Mouse (Mus musculus): Measurements from ENCODE around the gene Dnajc4. TPM values are rescaled to one million over a fixed set of nuclear protein-coding genes. Genes with fewer than 3 reads are reported as not detected.

The Dnajc4 gene
- polyA plus RNA-seq (2015; fragmentation: Nextera tagmentation; extraction: Ambion mirVana), result 10.2 and 10.9 TPM in 2 replicates

DNA sequence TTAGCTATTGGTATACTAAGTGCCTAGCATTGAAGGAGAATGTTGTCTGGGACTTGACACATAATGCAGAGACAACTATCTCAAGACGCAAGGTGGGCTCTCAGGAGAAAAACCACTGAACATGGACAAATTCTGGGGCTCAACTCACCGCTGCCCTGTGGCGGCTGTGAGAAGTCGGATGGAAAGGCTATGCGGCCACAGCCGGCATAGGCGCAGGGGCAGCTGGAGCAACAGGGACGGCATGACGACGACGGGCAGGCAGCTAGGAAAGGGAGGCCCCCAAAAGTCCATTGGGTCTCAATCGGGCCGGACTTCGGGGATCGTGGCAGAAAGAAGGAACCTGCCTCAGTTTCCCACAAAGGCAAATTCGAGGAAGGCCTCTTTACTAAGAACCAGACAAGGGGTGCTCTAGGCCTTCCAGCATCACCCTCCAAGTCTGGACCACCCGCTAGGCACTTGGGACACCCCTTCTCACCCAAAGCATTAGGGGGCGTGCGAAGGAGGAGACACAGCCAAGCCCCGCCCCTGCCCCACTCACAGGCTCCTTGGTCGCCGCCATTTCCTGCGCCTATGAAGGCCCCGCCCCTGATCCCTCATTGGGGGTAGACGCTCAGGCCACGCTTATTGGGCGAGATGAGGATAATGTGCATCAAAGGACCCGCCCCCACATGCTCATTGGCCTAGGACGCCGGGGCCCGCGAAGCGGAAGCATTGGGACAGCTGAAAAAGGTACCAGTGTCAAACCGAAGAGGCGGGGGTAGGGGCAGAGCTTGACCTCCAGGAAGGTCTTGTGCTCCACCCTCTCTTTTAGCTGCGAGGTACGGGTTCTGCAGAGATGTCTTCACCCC, at the start of gene Dnajc4:
Dnajc4 (minus strand) TSS at position 562 of the 848 bp plus-strand sequence.
- H3K9ac ChIP-seq, result peak within 1 kb of the TSS; percentile 73
- 1% methylated on average over 37 of the region's 37 CpGs for WGBS (ENCODE audit: insufficient replicate concordance)
- peak within 1 kb of the TSS; percentile 96 for H3K4me2 ChIP-seq
- H3K27ac ChIP-seq (replicated peaks), result peak within 1 kb of the TSS; percentile 67
- H3K9me3 ChIP-seq (replicated peaks), result no peaks in the 10 kb centered on the region
- H3K36me3 ChIP-seq (replicated peaks), result no peaks in the 10 kb centered on the region; the same call in 1 of the 2 replicates
- H3K4me3 ChIP-seq (replicated peaks), result peak within 1 kb of the TSS; percentile 69
- ATAC-seq (ENCODE audit: insufficient read depth), result peak; percentile 92
- H3K27me3 ChIP-seq, result no peaks in the 10 kb centered on the region
- peaks cover 63% of the 10 kb centered on the region for H3K4me1 ChIP-seq (replicated peaks)

DNA sequence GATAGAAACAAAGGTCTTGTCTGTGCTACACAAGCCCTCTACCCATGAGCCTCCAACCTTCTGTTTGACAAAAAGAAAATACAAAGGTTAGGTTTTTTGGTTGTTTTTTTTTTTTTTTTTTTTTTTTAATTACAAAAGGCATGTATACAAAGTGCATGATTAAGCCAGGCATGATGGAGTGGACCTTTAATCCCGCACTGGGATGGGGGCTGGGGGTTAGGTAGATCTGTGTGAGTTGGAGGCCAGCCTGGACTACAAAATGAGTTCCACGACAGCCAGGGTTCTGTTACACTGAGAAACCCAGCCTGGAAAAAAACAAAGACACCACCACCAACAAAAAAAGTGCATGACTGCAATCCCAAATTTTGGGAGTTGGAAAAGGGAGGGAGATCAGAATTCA, 48.8 kb upstream of the Dnajc4 start:
- H3K4me3 ChIP-seq (replicated peaks), result peak overlapping the region; percentile 73
- peaks cover 3% of the 10 kb centered on the region; the same call in 1 of the 2 replicates for H3K36me3 ChIP-seq (replicated peaks)
- WGBS (ENCODE audit: insufficient replicate concordance), result 79% methylated on average over 2 of the region's 2 CpGs
- H3K4me2 ChIP-seq, result peak overlapping the region; percentile 88
- no peaks in the 10 kb centered on the region for H3K27me3 ChIP-seq
- no peaks in the 10 kb centered on the region for H3K9me3 ChIP-seq (replicated peaks)
- H3K27ac ChIP-seq (replicated peaks), result peak overlapping the region; percentile 92
- no peak for ATAC-seq (ENCODE audit: insufficient read depth)
- peak overlapping the region; percentile 79 for H3K9ac ChIP-seq
- peaks cover 33% of the 10 kb centered on the region for H3K4me1 ChIP-seq (replicated peaks)

DNA sequence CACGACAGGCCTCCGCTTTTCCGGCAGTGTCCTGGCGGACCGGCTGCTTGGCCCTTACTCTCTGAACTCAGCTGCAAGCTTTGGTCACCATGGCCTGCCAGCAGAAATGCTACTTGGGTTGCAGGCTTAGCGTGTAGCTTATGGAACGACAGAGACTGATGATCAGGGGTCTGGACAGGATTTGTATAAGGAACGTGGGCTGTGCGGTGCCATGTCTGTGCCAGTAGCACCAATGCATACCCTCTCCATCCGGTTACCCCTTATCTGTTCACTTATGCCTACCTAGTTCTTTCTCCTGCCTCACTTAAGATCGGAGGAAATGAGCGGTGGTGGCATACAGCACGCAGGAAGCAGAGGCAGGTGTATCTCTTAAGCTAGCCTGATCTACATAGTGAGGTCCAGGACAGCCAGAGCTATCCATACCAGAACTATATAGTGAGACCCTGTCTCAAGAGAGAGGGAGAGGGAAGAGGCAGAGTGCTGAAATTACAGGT, 48.3 kb upstream of the Dnajc4 start:
- Histone ChIP-seq H3K9ac (peak overlapping the region; percentile 79), H3K9me3 (replicated peaks) (no peaks in the 10 kb centered on the region), H3K27ac (replicated peaks) (peak overlapping the region; percentile 92), H3K27me3 (no peaks in the 10 kb centered on the region), H3K4me2 (peak overlapping the region; percentile 88), H3K4me1 (replicated peaks) (peaks cover 33% of the 10 kb centered on the region), H3K36me3 (replicated peaks) (peaks cover 3% of the 10 kb centered on the region; the same call in 1 of the 2 replicates), H3K4me3 (replicated peaks) (peak overlapping the region; percentile 73)
- no peak for ATAC-seq (ENCODE audit: insufficient read depth)
- 14% methylated on average over 13 of the region's 13 CpGs for WGBS (ENCODE audit: insufficient replicate concordance)

DNA sequence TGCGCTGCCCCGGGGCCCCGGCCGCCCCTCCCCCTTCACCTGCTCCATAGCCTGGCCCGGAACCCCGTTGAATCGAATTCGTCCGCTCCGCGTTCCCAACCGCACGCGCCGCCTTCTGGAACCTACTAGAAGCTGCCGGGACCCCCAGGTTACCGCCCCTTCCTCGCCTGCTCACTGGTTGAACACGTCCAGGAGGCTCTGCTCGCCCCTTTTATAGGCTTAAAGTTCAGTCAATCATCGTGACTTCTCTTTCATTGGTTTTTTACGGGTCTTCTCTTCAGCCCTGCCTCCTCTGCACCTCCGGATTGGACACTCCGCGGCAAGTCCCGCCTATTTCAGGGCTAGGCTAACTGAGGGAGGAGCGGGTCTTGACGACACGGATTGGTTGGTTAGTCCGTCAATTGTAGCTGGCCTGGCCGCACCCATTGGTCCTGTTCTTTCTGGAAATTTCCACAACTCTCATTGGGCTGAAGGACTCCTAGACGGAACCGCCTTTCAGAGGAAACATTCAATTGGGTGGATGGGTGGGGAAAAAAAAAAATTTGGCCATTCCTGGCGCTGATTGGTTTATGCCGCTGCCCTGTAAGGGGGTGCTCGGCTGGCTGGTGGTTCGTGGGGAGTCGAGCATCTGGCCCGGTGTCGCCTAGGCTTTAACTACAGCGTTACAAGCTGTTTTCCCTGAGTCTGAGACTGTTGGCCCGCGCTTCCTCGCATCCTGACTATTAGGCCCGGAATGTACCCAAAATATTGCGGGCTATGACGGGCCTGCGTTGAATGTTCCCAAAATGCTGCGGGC, 47.7 kb upstream of the Dnajc4 start, which contains the start of gene Stip1:
Stip1 (minus strand) TSS at position 127 of the 796 bp plus-strand sequence.
- WGBS (ENCODE audit: insufficient replicate concordance), result under 1% methylated on average over 49 of the region's 49 CpGs

DNA sequence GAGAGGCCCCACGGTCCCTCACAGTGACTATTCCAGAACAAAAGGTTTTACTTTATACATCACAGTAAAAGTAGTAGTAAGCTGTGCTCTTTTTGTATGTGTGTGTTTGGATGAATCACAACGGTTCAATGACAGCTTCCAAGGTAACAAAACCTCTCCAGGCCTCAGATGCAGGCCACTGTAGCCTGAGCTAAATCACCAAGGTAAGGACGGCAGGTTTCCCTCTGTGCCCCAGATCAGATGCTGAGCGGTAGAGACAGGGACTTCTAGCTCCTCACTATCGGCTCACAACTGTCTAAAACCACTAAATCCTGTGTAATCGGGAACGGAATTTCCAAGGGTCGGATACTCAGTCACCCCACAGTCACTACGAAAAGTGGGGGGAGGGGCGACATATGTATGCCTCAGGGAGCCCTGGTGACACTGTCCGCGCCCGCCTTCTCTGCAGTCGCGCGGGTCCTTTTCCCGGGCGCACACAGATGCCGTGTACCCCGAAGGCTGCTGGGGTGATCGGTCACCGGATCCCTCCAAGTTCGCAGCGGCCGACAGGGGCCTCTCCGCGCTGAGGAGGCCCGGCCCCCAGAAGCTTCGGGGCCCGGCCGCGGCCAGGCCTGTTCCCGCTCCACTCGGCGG, 46.8 kb upstream of the Dnajc4 start:
- peaks cover 18% of the 10 kb centered on the region for H3K36me3 ChIP-seq (replicated peaks)
- peak overlapping the region; percentile 93 for H3K4me3 ChIP-seq (replicated peaks)
- H3K27me3 ChIP-seq, result no peaks in the 10 kb centered on the region
- ATAC-seq (ENCODE audit: insufficient read depth), result peak; percentile 2
- H3K27ac ChIP-seq (replicated peaks), result peak overlapping the region; percentile 91
- no peaks in the 10 kb centered on the region for H3K9me3 ChIP-seq (replicated peaks)
- H3K4me2 ChIP-seq, result peak overlapping the region; percentile 80
- peak overlapping the region; percentile 95 for H3K9ac ChIP-seq
- peaks cover 33% of the 10 kb centered on the region for H3K4me1 ChIP-seq (replicated peaks)
- 2% methylated on average over 35 of the region's 35 CpGs for WGBS (ENCODE audit: insufficient replicate concordance)

More for the DNA sequence above, 47.7 kb upstream of the Dnajc4 start, which contains the start of gene Stip1:
- H3K27me3 ChIP-seq, result no peaks in the 10 kb centered on the region
- peaks cover 10% of the 10 kb centered on the region for H3K36me3 ChIP-seq (replicated peaks)
- peak within 1 kb of the TSS; percentile 93 for H3K4me3 ChIP-seq (replicated peaks)
- peaks cover 33% of the 10 kb centered on the region for H3K4me1 ChIP-seq (replicated peaks)
- H3K27ac ChIP-seq (replicated peaks), result peak within 1 kb of the TSS; percentile 92
- no peaks in the 10 kb centered on the region for H3K9me3 ChIP-seq (replicated peaks)
- peak within 1 kb of the TSS; percentile 95 for H3K9ac ChIP-seq
- H3K4me2 ChIP-seq, result peak within 1 kb of the TSS; percentile 88
- ATAC-seq (ENCODE audit: insufficient read depth), result peak; percentile 96

DNA sequence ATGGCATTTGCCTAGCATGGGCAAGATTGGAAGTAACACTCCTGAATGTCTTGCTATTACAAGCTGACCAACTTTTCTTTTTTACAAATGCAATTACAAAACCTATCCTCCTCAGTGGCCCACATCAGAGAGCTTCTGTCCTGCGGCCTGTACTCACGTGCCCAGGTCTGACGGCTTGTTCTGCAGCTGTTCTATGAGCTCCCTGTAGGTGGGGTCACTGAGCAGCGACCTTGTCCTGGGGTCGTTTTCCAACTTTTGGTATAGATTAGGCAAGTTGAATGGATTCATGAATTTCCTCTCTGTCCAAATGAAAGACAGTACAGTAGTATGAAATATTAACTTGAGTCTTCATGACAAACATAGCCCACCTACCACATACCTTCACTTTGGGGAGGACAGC, 41.6 kb upstream of the Dnajc4 start:
- H3K36me3 ChIP-seq (replicated peaks), result peaks cover 69% of the 10 kb centered on the region
- no peaks in the 10 kb centered on the region for H3K9me3 ChIP-seq (replicated peaks)
- 88% methylated on average over 5 of the region's 5 CpGs for WGBS (ENCODE audit: insufficient replicate concordance)
- ATAC-seq (ENCODE audit: insufficient read depth), result no peak
- no peak overlapping the region for H3K27ac ChIP-seq (replicated peaks)
- no peak overlapping the region for H3K4me3 ChIP-seq (replicated peaks)
- no peaks in the 10 kb centered on the region for H3K27me3 ChIP-seq
- peaks cover 21% of the 10 kb centered on the region for H3K4me1 ChIP-seq (replicated peaks)
- H3K4me2 ChIP-seq, result no peak overlapping the region
- H3K9ac ChIP-seq, result no peak overlapping the region

DNA sequence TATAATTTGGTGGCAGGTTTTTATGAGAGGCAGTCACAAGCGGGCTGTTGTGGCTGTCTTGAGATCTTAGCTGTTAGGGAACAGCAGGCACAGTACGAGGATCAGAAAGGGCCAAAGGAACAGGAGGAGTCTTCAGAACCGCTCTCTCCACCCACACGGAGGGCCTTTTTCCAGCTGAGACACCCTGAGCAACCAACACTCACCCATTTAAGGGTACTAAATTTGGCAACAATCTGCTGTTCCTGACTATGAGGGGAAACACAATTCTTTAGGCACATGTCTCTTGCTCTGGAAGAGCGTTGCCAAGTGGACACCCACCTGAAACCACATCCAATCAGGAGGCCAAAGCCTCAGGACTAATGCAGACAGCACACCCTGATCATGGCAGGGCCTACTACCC, 37.2 kb upstream of the Dnajc4 start:
- H3K4me3 ChIP-seq (replicated peaks), result no peak overlapping the region
- peaks cover 99% of the 10 kb centered on the region for H3K36me3 ChIP-seq (replicated peaks)
- H3K4me2 ChIP-seq, result no peak overlapping the region
- 86% methylated on average over 5 of the region's 5 CpGs for WGBS (ENCODE audit: insufficient replicate concordance)
- H3K9ac ChIP-seq, result no peak overlapping the region
- no peak for ATAC-seq (ENCODE audit: insufficient read depth)
- H3K9me3 ChIP-seq (replicated peaks), result no peaks in the 10 kb centered on the region
- H3K4me1 ChIP-seq (replicated peaks), result no peaks in the 10 kb centered on the region
- no peak overlapping the region for H3K27ac ChIP-seq (replicated peaks)
- no peaks in the 10 kb centered on the region for H3K27me3 ChIP-seq

DNA sequence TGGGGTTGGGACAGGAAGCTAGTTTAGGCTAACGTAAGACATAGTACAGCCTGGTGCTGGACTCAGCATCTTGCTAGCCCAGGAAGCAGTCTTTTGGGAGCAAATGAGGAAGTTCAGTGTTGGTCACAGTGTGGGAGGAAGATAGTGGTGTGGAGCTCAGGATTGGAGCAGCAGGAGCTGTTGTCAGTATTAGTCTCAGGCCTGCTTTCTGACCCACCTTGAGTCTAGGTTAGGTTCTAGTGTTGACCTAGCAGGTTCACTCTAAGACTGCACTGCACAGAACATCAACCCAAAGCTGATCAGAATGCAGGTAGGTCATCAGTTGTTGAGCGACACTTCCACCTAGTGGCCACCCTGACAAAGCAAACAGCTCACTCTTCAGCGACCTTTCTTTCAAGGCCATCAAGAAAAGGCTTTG, 27.9 kb upstream of the Dnajc4 start:
- Histone ChIP-seq H3K9ac (peak overlapping the region; percentile 84; the same call in 1 of the 2 replicates), H3K36me3 (replicated peaks) (peaks cover 75% of the 10 kb centered on the region), H3K4me1 (replicated peaks) (peaks cover 46% of the 10 kb centered on the region), H3K4me2 (peak overlapping the region; percentile 88), H3K9me3 (replicated peaks) (no peaks in the 10 kb centered on the region), H3K27ac (replicated peaks) (peak overlapping the region; percentile 92), H3K4me3 (replicated peaks) (peak overlapping the region; percentile 73), H3K27me3 (no peaks in the 10 kb centered on the region)
- ATAC-seq (ENCODE audit: insufficient read depth), result no peak
- 20% methylated on average over 3 of the region's 3 CpGs for WGBS (ENCODE audit: insufficient replicate concordance)

DNA sequence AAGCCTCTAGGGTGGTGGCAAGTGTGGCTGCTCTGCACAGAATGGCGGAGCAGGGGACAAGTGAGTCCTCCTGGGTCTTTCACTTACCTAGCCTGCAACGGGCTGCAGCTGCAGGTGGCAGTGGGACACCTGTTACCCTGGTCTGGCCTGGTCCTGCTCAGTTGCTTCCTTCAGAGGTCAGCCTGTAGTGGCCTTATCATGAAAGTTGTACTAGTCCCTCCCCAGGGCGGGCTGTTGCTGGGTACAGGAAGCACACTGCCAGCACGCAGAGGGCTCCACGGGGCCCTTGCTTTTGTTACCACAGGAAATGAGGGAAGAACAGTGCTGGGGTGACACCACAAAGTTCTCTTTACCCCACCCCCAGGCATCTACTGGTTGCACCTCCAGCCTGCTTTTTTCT, 26.8 kb upstream of the Dnajc4 start, which contains the start of gene Fermt3:
Fermt3 (minus strand) TSS at position 279 of the 400 bp plus-strand sequence.
- Histone ChIP-seq H3K4me2 (peak within 1 kb of the TSS; percentile 88), H3K4me3 (replicated peaks) (peak within 1 kb of the TSS; percentile 73), H3K27ac (replicated peaks) (peak within 1 kb of the TSS; percentile 92), H3K36me3 (replicated peaks) (peaks cover 72% of the 10 kb centered on the region), H3K9me3 (replicated peaks) (no peaks in the 10 kb centered on the region), H3K4me1 (replicated peaks) (peaks cover 46% of the 10 kb centered on the region), H3K27me3 (no peaks in the 10 kb centered on the region), H3K9ac (peak within 1 kb of the TSS; percentile 84)
- WGBS (ENCODE audit: insufficient replicate concordance), result 12% methylated on average over 5 of the region's 5 CpGs
- ATAC-seq (ENCODE audit: insufficient read depth), result peak; percentile 82

DNA sequence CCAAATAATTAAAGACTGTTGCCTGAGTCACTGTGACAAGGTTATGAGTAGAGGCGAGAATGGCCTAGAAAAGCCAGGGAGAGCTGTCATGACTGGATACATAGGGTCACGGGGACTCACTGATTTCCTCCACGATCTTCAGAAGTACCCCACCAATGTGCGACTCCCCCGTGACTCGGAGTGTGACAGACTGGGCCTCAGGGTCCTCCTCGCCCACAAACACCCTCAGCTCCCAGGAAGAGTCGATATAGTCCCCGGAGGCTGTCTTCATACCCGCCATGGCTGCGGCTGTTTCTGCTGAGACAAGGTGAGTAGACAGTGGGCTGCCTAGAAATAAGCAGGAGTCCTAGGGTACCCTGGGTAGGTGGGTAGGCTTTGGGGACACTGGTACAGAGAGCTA, 26.2 kb upstream of the Dnajc4 start:
- Histone ChIP-seq H3K9ac (peak overlapping the region; percentile 84), H3K4me3 (replicated peaks) (peak overlapping the region; percentile 73), H3K9me3 (replicated peaks) (no peaks in the 10 kb centered on the region), H3K27me3 (no peaks in the 10 kb centered on the region), H3K27ac (replicated peaks) (peak overlapping the region; percentile 92), H3K4me2 (peak overlapping the region; percentile 88), H3K36me3 (replicated peaks) (peaks cover 72% of the 10 kb centered on the region), H3K4me1 (replicated peaks) (peaks cover 50% of the 10 kb centered on the region)
- 13% methylated on average over 11 of the region's 11 CpGs for WGBS (ENCODE audit: insufficient replicate concordance)
- peak; percentile 4; the same call in 1 of the 2 replicates for ATAC-seq (ENCODE audit: insufficient read depth)
